Mouse (Mus musculus) kidney, postnatal 0 days (tissue): ENCODE results near the gene Dnmt3a. TPM values are rescaled to one million over a fixed set of nuclear protein-coding genes. Genes with fewer than 3 reads are reported as not detected.

ENCODE experiments used
- ATAC-seq: fragments of 200-750 bp; cut with Nextera tagmentation; replicated peaks from 2 replicates; pipeline ENCODE4 v1.8.0; 2017; ENCODE audit warnings: low read depth, moderate number of reproducible peaks, moderate TSS enrichment, moderate library complexity; ENCODE audit not compliant: low FRiP score
- DNase-seq: peaks from one replicate; pipeline ENCODE4 v3.0.0-alpha.2; 2016; ENCODE audit warnings: low spot score
- H3K27ac ChIP-seq: fragments of 300-500 bp; sonication (generic); 2 replicates; pipeline ENCODE4 v1.5.1; 2014; ENCODE audit warnings: mild to moderate bottlenecking
- H3K27me3 ChIP-seq: fragments of 300-500 bp; sonication (generic); 2 replicates; pipeline ENCODE4 v1.6.1; 2014; ENCODE audit warnings: low read length, mixed read lengths; ENCODE audit not compliant: insufficient read depth
- H3K36me3 ChIP-seq: fragments of 300-500 bp; sonication (generic); 2 replicates; pipeline ENCODE4 v1.6.1; 2014; ENCODE audit warnings: low read length, mixed read lengths; ENCODE audit not compliant: insufficient read depth
- H3K4me1 ChIP-seq: fragments of 300-500 bp; sonication (generic); replicated peaks from 2 replicates; pipeline ENCODE4 v1.6.1; 2014; ENCODE audit warnings: antibody characterized with exemption, low read length, mixed read lengths; ENCODE audit not compliant: insufficient read depth
- H3K4me2 ChIP-seq: fragments of 300-500 bp; sonication (generic); 2 replicates; pipeline ENCODE4 v1.6.1; 2014; ENCODE audit warnings: mild to moderate bottlenecking, low read length, moderate library complexity, mixed read lengths
- H3K4me3 ChIP-seq: fragments of 300-500 bp; sonication (generic); replicated peaks from 2 replicates; pipeline ENCODE4 v1.5.1; 2014; ENCODE audit warnings: low read depth, low read length
- H3K9ac ChIP-seq: fragments of 300-500 bp; sonication (generic); 2 replicates; pipeline ENCODE4 v1.6.1; 2014; ENCODE audit warnings: low read depth, low read length
- H3K9me3 ChIP-seq: fragments of 300-500 bp; sonication (generic); replicated peaks from 2 replicates; pipeline ENCODE4 v1.6.1; 2016; ENCODE audit warnings: low read length, inconsistent platforms, mixed read lengths
- CTCF ChIP-seq: IDR thresholded peaks from 2 replicates; pipeline ENCODE4 v1.5.1; 2016; ENCODE audit warnings: antibody characterized with exemption, low read depth, mild to moderate bottlenecking, moderate library complexity
- WGBS: fragments of 180-500 bp; shearing (Covaris S2); extraction: QIAGEN DNeasy Blood & Tissue Kit; methylation state at CpG from one replicate; pipeline ENCODE4 v1.1.7; 2014; 5-methylcytosine and 5-hydroxymethylcytosine counted together
- polyA plus RNA-seq: library from polyadenylated mRNA; unstranded; fragments of >200 nt; fragmentation: Nextera tagmentation; extraction: Ambion mirVana; gene quantifications from 2 replicates; pipeline ENCODE4 v1.2.1, GENCODE M21; 2015

Dnmt3a gene
- polyA plus RNA-seq, 1 experiment from 2014 or later = 96.5 TPM

GRCm38 (mm10) chr12:3823408-3823807, 17.6 kb downstream of the Dnmt3a start:
- Histone ChIP-seq H3K27ac (no peak overlapping the region), H3K9ac (no peak overlapping the region), H3K27me3 (no peaks in the 10 kb centered on the region), H3K4me2 (no peak overlapping the region), H3K36me3 (no peaks in the 10 kb centered on the region), H3K4me3 (no peak overlapping the region), H3K9me3 (no peaks in the 10 kb centered on the region), H3K4me1 (peaks cover 34% of the 10 kb centered on the region; the same call in 1 of the 2 replicates)
- no peak for TF ChIP-seq CTCF
- ATAC-seq (no peak), DNase-seq (no peak)
- WGBS = 71% methylated on average over 5 of the region's 5 CpGs

GRCm38 (mm10) chr12:3824906-3825713, 19.3 kb downstream of the Dnmt3a start:
- Histone ChIP-seq H3K4me2 (no peak overlapping the region), H3K27ac (no peak overlapping the region), H3K9me3 (no peaks in the 10 kb centered on the region), H3K9ac (no peak overlapping the region; the same call in 1 of the 2 replicates), H3K4me1 (peaks cover 28% of the 10 kb centered on the region; the same call in 1 of the 2 replicates), H3K4me3 (no peak overlapping the region), H3K27me3 (no peaks in the 10 kb centered on the region), H3K36me3 (no peaks in the 10 kb centered on the region)
- DNase-seq = no peak
- 62% methylated on average over 5 of the region's 5 CpGs for WGBS
- no peak for TF ChIP-seq CTCF
- 0 out of 2 replicates have a peak, but pooled peaks have one; percentile 18 for ATAC-seq

- DNase-seq = no peak
- no peak overlapping the region for H3K4me3 ChIP-seq
- ATAC-seq = 0 out of 2 replicates have a peak, but pooled peaks have one; percentile 16
- no peak overlapping the region; the same call in 1 of the 2 replicates for H3K9ac ChIP-seq
- H3K27ac ChIP-seq = no peak overlapping the region
- H3K36me3 ChIP-seq = no peaks in the 10 kb centered on the region
- no peak for TF ChIP-seq CTCF
- no peaks in the 10 kb centered on the region for H3K9me3 ChIP-seq
- H3K4me2 ChIP-seq = no peak overlapping the region
- 55% methylated on average over 12 of the region's 12 CpGs for WGBS
- no peaks in the 10 kb centered on the region for H3K27me3 ChIP-seq
- H3K4me1 ChIP-seq = peaks cover 22% of the 10 kb centered on the region; the same call in 1 of the 2 replicates
Measured at GRCm38 (mm10) chr12:3825714-3826080, 19.9 kb downstream of the Dnmt3a start.

DNA sequence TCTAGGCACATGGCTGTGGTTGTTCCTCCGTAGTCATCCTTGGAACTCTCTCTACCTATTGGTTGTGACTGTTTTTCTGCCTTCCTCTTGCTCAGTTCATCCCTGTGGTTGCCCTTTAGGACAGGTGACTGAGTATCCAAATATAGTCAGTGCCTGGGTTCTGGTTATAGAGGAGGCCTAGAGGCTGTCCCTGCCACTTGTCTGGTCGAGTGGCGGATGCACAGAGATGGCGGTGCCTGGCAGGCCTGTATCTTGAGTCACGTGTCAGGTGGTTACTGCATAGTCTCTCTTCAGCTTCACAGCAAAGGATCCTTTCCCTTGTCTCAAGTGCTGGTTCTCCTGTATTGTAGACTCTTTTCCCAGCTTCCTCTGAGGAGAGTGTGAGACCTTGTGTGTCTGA, 22.0 kb downstream of the Dnmt3a start:
- WGBS = 94% methylated on average over 5 of the region's 5 CpGs
- TF ChIP-seq CTCF = no peak
- no peak overlapping the region for H3K4me2 ChIP-seq
- no peak overlapping the region for H3K9ac ChIP-seq
- H3K9me3 ChIP-seq = no peaks in the 10 kb centered on the region
- no peaks in the 10 kb centered on the region for H3K36me3 ChIP-seq
- no peaks in the 10 kb centered on the region for H3K27me3 ChIP-seq
- no peak overlapping the region for H3K4me3 ChIP-seq
- no peak overlapping the region for H3K27ac ChIP-seq
- ATAC-seq (no peak), DNase-seq (no peak)
- peaks cover 27% of the 10 kb centered on the region for H3K4me1 ChIP-seq

DNA sequence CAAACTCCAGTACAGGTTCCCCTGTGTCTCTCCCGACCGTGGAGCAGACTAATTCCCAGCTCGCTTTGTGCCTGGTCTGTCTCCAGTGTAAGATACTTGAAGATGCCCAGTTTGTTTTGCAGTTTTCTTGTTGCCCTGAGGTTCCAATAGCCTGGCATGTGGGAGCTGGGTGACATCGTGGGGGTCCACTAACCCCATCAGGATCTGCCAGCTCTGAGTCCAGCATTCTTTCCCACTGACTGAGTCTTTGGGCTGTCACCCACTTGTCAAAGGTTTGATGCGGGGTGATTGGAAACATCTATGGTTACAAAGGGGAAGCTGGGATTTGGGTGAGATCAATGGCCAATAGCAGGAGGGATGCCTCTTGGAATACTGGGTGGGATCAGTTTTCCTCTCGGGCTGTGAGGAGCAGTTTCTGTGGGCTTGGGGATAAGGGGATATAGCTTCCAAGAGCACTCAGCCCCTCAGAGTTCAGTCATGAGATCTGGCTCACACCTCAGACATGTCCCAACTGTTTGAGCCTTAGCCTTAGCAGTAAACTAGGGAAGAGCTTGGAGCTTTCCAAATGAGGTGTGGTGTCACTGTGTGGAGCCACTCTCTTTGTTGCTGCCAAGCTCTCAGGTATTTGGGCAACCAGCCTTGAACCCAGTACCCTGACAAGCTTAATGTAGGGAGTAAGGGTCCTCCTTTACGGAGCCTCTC, 27.4 kb downstream of the Dnmt3a start:
- no peak for DNase-seq
- Histone ChIP-seq H3K9ac (no peak overlapping the region), H3K27ac (peak overlapping the region; percentile 91), H3K4me2 (peak overlapping the region; percentile 52), H3K9me3 (no peaks in the 10 kb centered on the region), H3K27me3 (no peaks in the 10 kb centered on the region), H3K4me1 (peaks cover 29% of the 10 kb centered on the region), H3K4me3 (0 out of 2 replicates have a peak overlapping the region, but pooled peaks have one; percentile 8), H3K36me3 (peaks cover 10% of the 10 kb centered on the region)
- no peak for TF ChIP-seq CTCF
- ATAC-seq = no peak
- WGBS = 31% methylated on average over 7 of the region's 7 CpGs

DNA sequence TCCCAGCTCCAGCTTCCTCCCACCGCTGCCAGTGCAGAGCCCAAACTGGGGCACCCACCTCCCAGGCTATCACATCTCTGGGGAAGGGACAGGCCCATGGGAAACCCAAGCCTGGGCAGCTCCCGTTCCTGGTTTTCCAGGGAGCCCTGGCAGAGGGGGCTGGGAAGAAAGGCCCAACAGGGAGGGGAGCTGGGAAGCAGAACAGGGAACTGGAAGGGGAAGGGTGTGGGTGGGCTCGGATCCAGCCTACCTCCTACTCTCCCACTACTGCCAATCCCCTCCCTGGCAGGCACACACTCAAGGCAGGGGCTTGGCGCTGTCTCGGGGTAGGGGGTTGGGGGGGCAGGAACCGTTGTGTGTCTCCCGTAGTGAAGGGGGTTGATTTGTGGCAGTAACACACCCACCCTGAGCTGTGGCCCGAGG, 28.1 kb downstream of the Dnmt3a start:
- H3K4me2 ChIP-seq = peak overlapping the region; percentile 52
- ATAC-seq (peak; percentile 62), DNase-seq (peak; percentile 89)
- H3K4me3 ChIP-seq = 0 out of 2 replicates have a peak overlapping the region, but pooled peaks have one; percentile 8
- H3K9me3 ChIP-seq = no peaks in the 10 kb centered on the region
- peak overlapping the region; percentile 42; the same call in 1 of the 2 replicates for H3K9ac ChIP-seq
- H3K27ac ChIP-seq = peak overlapping the region; percentile 91
- no peaks in the 10 kb centered on the region for H3K27me3 ChIP-seq
- peaks cover 15% of the 10 kb centered on the region for H3K36me3 ChIP-seq
- no peak for TF ChIP-seq CTCF
- 0% methylated on average over 8 of the region's 8 CpGs for WGBS
- H3K4me1 ChIP-seq = peaks cover 29% of the 10 kb centered on the region
